Mouse (Mus musculus) CD4-positive, CD25-positive, alpha-beta regulatory T cell, adult 2 months (primary cell): Measurements from ENCODE around the gene Slc22a1.

Experiments
- DNase-seq: peaks from one replicate; pipeline ENCODE4 v3.0.0-alpha.2; 2012; ENCODE audit warnings: low read depth, low spot score

Gene Slc22a1

GRCm38 (mm10) chr17:12684928-12685624 is 9.4 kb upstream of the Slc22a1 start:
- no peak for DNase-seq

- no peak for DNase-seq
Measured at GRCm38 (mm10) chr17:12684412-12684811, 8.8 kb upstream of the Slc22a1 start.

DNA sequence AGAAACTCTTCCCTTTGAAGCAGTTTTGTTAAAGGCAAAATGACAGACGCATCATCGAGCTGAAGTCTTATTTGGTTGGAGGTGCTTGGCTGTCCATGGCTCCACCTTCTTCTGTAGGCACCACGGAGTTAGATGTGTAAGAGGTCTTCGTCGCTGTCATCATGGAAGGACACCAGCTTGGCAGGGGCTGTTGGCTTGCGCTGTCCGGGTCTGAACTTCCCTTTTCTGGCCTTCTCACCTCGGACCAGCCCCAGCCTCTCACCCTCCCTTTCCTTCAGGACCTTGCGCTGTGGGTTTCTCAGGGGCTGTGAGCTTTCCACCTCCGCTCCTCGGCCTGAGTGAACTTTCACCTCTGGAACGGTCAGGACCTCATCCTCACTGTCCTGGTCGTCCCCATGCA is 8.0 kb upstream of the Slc22a1 start:
- DNase-seq: no peak

- DNase-seq: no peak
Measured at GRCm38 (mm10) chr17:12678261-12678660, 2.6 kb upstream of the Slc22a1 start.

DNA sequence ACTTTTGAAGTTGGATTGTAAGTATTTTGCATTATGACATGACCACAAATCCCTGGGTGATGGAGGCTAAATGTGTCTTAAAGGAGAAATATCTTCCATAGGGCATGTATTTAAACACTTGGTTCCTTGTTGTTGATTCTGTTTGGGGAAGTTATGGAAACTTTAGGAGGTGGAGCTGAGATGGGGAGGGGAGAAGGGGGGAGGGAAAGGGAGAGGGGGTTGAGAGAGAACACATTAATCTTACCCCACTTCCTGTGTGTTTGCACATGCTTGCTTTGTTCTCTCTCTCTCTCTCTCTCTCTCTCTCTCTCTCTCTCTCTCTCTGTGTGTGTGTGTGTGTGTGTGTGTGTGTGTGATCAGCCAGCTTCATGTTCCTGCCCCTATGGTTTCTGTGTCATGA is 1.5 kb upstream of the Slc22a1 start:
- peak; percentile 59 for DNase-seq

DNA sequence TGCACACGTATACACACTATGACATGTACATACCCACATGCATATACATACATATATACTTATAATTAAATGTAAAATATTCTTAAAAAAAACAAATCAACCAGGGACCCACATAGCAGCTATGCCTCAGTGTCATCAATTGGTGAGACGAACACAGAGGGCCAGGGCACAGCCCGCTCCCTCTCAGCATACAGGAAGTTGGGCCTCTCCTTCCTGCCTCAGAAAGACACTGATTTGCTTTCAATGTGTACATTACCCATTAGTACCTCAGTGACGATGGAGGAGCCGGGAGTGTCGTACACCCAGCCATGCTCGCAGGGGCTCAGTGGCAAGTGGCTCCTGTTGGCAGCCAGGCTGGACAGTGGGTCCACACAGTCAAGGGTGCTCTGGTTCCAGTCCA is 649 bp downstream of the Slc22a1 start:
- peak; percentile 71 for DNase-seq

GRCm38 (mm10) chr17:12673871-12674270 is 1.8 kb downstream of the Slc22a1 start:
- DNase-seq: no peak

- DNase-seq: no peak
Measured at GRCm38 (mm10) chr17:12672285-12672790, 3.3 kb downstream of the Slc22a1 start.

DNA sequence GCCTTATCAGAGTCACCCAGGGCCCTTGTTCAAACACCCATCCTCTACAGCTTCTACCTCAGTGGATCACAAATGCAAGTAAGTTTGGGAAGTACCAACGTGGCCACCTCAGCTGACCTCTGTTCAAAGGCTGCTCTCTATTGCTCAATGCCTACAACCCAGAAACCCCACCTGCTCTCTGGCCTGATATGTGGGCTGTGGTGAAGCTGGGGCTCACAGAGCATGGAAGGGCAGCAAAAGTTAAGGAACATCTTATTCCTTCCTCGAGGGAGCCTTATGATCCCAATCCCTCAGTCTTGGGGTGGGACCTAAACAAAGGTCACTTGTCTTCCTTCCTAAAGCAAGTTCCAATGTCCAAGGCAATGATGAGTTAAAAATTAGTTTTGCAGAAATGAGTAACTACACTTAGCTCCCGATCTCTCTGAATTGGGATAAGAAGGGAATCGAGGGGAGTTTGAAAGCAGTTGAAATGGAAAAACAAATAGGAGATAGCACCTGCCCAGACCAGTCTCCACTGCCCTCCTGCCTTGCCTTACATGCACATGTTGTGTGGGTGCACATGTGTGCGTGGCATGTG is 4.5 kb downstream of the Slc22a1 start:
- DNase-seq: no peak

- DNase-seq: no peak
Measured at GRCm38 (mm10) chr17:12669363-12669679, 6.3 kb downstream of the Slc22a1 start.

GRCm38 (mm10) chr17:12668478-12669362 is 6.9 kb downstream of the Slc22a1 start:
- DNase-seq: no peak

DNA sequence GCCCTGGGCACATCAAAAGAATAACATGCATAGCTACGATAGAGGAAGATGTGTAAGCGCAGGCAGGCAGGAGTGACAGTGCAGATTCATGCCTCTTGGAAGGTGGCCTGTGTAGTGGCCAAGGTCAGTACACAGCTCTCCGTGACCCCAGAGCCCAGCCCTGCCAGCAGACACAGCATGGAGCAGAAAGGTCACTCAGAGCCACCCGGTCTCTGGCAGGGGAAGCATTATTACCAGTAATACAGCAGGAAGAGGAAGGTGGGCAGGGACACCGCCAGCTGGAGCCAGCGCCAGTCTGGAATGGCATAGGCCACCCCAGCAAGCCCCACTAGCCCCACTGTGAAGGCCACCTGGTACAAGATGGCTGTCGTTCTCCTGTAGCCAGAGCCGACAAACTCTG is 11.5 kb downstream of the Slc22a1 start:
- DNase-seq: no peak

GRCm38 (mm10) chr17:12660572-12661260 is 14.9 kb downstream of the Slc22a1 start:
- DNase-seq: peak; percentile 73

DNA sequence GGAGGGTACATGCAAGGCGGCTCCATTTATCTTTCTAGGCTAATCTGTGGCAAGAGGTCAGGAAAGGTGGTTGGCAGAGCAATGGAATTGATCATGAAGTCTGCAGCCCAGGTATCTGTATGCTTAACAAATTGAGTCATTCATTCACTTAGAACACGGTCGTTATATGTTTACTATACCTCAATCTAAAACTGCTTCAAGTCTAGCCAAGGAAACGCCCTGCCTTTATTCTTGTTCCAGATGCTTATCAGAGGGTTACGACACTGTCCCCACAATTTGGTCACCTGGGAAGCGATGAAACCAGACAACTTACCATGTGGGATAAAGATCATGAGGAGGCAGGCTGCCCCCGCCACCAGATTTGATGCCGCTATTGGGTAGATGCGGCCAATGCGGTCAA is 16.4 kb downstream of the Slc22a1 start:
- no peak for DNase-seq

DNA sequence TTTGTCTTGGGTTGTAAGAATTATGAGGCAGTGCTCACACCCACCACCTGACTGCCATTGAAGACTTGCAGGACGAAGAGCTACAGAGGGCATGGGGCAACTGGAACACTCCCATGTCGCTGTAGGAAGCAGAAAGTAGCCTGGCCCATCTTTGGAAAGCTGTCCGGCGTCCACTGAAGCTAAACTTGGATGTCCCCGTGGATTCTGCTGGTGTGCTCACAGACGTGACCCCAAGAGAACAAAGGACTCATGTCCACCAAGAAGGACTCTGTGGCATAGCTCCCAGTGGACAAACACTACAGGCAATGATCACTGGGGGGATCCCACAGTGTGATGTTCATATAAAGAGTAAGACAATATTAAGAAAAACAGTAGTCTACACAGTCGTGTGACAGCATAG is 16.8 kb downstream of the Slc22a1 start:
- DNase-seq: no peak

DNA sequence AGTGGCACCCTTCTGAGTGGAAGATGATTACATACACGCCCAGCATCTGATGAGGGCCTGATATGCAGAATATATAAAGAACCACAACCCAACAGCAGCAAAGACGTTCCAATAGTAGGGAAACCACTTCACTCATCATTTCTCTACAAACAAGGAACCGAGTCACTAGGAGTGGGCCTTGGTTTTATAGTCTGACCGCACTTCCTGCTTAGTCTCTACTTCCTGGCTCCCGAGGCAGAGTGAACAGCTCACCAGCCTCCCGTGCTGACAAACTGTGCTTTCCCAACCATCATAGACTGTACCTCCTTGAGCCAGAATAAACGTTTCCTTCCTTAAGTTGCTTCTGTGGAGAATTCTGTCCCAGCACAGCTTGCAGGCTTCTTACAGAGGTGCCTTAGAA is 19.8 kb downstream of the Slc22a1 start:
- peak; percentile 68 for DNase-seq

- DNase-seq: no peak
Measured at GRCm38 (mm10) chr17:12654061-12654460, 21.6 kb downstream of the Slc22a1 start.

DNA sequence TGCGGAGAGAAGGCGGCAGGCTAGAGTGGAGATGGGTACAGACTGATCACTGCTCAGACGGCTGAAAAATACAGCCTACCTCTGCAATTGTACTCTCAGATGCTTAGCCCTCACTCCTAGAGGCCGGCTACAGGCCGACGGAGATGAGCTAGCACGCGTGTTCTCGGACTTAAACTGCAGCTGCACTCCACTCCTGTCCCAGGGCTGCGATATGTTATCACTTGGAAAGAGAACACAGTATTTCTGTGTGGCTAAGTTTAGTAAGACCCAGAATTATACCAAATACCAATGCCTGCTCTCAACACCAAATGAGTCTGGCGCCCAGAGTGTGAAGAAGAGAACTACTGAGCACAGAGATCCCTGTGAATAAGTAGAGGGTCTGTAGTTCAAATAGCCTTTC is 23.0 kb downstream of the Slc22a1 start:
- DNase-seq: no peak

DNA sequence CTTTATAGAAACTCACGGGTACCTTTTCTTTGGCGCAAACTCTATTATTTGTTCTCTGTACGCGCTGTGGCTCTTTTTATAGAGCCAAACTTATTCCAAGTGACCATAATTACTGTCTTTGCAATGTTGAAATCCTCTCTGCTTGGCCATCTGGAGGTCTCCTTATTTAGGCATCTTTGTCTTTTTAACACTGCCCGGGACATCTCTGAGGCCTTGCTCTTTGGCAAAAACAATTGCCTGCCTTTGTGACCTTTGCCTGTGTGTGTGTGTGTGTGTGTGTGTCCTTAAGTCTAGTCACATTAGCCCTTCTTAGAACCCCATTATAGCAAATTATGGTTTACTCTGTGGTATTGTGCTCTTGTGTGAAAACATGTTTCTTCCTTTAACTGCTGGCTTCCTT is 30.2 kb downstream of the Slc22a1 start:
- DNase-seq: no peak

- no peak for DNase-seq
Measured at GRCm38 (mm10) chr17:12641087-12641486, 34.5 kb downstream of the Slc22a1 start.

GRCm38 (mm10) chr17:12639585-12639984 is 36.0 kb downstream of the Slc22a1 start:
- DNase-seq: peak; percentile 21

DNA sequence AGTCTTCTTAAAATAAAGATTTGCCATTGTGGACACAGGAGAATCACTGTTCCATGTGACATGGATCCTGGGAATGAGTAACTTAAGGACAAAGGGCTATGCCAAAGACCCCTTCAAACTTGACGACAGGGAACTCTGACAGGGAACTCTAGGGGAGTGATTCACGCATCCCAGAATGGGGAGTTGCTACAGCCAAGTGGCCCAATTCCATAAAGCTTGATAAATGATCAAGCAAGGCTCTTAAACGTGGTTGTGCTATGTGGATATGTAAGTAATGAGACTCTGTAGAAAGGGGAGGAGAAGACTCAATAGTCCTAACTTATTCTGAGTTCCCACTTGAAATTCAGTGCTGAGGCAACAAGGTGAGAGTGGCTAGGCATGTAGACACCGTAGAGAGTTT is 40.8 kb downstream of the Slc22a1 start:
- no peak for DNase-seq
